Mouse (Mus musculus): ENCODE measurements around the gene Ppp1r13l.

The Ppp1r13l gene

DNA sequence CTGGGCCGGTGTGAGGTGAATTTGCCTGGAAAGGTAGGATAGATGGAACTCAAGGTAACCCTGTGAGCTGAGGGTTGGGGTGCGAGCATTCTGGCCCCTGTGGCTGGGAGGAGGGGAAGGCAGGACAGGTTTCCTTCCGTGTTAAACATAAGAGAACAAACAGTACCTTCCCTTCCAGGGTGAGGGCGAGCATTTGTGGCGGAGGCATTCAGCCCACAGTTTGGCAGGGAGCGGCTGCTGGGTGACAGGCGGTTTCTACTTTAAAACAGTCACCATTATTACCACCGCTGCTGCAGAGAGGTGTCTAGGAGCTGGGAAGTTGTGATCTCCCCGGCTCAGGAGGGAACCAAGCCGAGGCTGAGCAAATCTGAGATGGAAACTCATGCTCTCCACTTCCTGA is 22.4 kb upstream of the Ppp1r13l start:
- DNase-seq (ENCODE audit: low read depth, low spot score), result no peak

- no peak for DNase-seq (ENCODE audit: low read depth, low spot score)
Measured at GRCm38 (mm10) chr7:19338060-19338459, 21.5 kb upstream of the Ppp1r13l start.

GRCm38 (mm10) chr7:19338596-19338995 is 21.0 kb upstream of the Ppp1r13l start:
- DNase-seq (ENCODE audit: low read depth, low spot score), result no peak

GRCm38 (mm10) chr7:19341250-19341649 is 18.3 kb upstream of the Ppp1r13l start:
- DNase-seq (ENCODE audit: low read depth, low spot score), result no peak

DNA sequence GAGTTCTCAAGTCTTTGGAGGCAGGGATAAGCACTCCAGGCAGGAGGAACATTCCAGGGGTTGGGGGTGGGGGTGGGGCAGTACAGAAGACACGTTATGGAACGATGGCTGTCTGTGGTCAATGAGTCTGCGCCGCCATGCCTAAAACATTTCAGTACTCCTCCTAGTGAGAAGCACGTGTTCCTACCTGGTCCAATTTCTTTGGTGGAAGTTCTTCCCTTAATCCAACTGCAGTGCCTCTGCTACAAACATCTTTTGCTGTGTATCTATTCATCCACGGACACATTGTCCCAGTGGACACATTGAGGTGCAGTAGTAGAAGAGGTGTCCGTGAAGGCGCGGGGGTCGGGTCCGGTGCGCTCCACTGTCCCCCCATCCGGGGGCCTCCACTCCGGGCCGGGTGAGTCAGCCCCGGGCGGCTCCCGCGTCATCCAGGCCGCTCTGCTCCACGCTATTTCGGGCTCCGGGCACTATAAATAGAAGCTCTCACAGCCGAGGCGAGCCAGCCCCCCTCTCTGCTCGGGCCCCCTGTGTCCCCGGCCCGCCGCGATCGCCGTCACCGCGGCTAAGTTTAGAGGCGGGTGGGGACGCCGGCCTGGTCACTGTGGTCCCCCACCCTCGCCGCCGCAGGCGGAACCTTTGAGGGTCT is 17.7 kb upstream of the Ppp1r13l start:
- DNase-seq (ENCODE audit: low read depth, low spot score), result no peak

DNA sequence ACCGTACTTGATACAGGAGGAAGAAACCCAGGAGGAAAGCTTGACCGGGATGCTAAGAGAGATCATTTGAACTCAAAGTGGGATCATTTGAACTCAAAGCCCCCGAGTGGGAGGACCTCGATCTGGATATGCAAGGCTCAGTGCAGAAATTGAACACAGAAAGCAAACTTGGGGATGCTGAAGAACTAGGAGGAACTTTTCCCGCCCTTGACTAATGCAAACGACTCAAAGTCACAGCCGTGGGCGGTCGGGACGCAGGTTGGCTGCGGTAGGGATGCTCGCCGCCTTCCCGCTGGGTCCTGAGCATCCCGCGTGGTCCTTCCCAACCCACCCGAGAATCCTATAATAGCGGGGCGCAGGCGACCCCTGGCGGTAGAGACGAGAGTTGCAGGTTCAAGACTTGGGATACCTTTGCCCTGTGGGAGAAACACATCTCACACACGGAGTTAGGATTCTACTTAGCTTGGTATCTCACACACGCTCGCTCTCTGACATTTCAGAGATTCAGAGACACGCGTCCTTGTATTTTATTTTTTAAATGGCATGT is 17.0 kb upstream of the Ppp1r13l start:
- peak; percentile 87 for DNase-seq (ENCODE audit: low read depth, low spot score)

- DNase-seq (ENCODE audit: low read depth, low spot score), result no peak
Measured at GRCm38 (mm10) chr7:19343210-19343808, 16.2 kb upstream of the Ppp1r13l start.

DNA sequence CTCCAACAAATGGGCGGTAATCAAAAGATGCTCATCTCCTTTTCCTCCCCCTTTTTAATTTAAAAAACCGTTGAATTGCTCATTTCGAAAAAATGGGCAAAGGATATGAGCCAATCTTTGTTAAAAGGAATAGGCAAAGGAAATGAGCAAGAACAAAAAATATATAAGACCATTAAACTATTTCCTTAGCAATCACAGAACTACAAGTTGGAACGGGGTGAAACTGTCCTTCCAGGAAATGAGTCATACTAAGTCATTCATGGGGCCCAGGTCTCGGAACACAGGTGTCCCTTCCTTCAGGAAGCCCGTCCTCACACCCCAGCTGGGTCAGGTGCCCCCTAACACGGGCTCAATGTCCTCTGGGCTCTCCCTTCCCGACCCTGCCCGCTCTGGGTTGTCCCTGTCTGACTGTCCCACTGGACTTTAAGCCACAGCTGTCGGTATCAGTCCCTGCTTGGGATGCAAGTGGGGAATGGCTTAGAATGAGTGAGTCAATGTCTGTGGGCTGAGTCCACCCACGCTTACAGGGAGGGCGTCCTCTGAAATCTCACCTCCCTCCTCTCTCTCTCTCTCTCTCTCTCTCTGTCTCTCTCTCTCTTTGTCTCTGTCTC is 15.2 kb upstream of the Ppp1r13l start, which contains the start of gene Ercc1:
Gene Ercc1, plus strand, starts transcription at position 542 of the 611 bp plus-strand sequence.
- DNase-seq (ENCODE audit: low read depth, low spot score), result no peak

GRCm38 (mm10) chr7:19344938-19345471 is 14.5 kb upstream of the Ppp1r13l start:
- DNase-seq (ENCODE audit: low read depth, low spot score), result peak; percentile 95

- DNase-seq (ENCODE audit: low read depth, low spot score), result no peak
Measured at GRCm38 (mm10) chr7:19349188-19349915, 10.2 kb upstream of the Ppp1r13l start.

- DNase-seq (ENCODE audit: low read depth, low spot score), result no peak
Measured at GRCm38 (mm10) chr7:19350221-19350620, 9.3 kb upstream of the Ppp1r13l start.

DNA sequence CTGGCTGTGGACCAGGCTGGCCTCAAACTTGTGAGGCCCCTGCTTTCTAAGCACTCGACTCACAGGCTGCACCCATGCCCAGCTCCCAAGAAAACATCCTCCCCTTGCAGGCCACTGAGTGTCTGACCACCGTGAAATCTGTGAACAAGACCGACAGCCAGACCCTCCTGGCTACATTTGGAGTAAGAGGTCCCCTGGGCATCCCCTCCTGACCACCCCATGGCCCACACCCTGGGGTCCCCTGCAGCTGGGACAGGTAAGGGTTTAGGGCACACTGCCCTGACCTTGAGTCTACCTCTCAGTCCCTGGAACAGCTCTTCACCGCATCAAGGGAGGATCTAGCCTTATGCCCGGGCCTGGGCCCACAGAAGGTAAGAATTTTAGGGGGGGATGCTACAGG is 4.6 kb upstream of the Ppp1r13l start:
- no peak for DNase-seq (ENCODE audit: low read depth, low spot score)

DNA sequence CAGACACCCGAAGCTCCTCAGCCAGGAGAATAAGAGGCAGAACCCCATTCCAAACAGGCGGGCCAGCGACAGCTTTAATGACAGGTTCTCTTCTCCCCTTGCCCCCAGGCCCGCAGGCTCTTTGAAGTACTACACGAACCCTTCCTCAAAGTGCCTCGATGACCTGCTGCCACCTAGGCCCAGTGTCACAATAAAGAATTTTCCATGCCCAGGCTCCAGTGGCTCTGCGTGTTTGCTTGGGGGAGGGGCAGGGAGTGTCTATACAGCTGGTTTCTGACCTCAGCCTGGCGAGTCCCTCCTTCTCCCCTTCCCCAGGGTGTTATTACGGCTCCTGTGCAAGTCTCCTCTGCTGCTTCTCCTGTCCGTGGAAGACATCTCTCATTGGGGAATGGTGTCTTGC is 3.2 kb upstream of the Ppp1r13l start:
- no peak for DNase-seq (ENCODE audit: low read depth, low spot score)

DNA sequence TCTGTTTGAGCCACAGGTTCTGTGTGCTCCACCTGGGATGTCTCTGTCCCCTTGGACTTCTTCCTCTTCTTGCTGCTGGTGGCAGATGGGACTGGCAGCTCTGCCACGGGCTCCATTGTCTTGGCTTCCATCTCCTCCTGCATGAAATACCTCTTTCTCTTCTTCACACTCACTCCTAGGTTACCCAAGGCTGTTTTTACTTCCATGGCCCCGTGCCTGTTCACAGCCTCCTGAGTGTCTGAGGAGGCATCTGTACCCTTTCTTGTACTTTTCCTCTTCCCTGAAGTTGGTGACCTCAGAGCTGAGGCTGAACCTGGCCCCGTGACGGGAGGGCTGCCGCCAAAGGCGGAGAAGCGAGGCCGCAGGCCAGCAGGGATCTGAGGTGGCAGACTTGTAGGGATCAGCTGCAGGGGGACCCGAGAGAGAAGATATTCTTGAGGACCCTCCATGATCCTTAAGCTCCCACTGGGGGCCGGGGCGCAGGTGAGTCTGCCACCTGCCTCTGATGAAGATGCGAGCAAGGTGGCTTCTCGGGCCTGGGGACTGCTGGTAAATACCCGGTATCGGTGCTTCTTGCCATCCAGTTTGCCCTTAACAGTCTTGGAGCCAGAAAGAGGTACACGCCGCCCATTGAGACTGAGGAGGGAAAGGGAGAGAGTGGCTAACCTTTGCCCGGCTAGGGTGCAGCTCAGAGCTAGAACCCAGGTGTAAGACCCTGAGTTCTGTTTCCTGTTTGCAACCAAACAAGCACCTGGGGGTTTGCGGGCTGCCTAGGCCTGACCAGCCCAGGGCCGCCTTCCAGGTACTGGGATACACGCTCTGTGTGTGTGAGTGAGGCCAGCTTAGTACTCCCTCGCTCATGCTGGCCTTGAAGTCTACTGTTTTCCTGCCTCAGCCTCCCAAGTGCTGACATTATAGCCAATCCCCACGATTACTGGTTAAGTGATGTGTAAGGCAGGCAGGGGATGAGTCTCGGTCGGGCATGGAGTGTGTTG is 1.9 kb upstream of the Ppp1r13l start:
- no peak for DNase-seq (ENCODE audit: low read depth, low spot score)

DNA sequence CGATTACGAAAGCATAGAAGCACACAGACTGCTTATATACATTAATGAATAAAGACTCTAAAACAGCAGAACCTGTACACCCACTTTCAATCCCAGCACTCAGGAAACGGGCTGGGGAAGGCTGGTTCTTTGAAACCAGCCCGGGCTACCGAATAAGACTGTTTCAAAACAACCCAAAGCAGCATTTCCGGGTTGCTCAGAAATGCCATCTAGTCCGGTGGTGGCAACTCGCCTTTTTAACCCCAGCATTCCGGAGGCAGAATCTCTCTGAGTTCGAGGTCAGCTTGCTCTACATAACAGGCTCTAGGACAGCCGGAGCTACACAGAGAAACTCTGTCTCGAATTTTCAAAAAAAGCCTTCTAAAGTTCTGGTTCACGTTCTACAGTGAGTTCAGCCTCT is 915 bp upstream of the Ppp1r13l start:
- no peak for DNase-seq (ENCODE audit: low read depth, low spot score)

DNA sequence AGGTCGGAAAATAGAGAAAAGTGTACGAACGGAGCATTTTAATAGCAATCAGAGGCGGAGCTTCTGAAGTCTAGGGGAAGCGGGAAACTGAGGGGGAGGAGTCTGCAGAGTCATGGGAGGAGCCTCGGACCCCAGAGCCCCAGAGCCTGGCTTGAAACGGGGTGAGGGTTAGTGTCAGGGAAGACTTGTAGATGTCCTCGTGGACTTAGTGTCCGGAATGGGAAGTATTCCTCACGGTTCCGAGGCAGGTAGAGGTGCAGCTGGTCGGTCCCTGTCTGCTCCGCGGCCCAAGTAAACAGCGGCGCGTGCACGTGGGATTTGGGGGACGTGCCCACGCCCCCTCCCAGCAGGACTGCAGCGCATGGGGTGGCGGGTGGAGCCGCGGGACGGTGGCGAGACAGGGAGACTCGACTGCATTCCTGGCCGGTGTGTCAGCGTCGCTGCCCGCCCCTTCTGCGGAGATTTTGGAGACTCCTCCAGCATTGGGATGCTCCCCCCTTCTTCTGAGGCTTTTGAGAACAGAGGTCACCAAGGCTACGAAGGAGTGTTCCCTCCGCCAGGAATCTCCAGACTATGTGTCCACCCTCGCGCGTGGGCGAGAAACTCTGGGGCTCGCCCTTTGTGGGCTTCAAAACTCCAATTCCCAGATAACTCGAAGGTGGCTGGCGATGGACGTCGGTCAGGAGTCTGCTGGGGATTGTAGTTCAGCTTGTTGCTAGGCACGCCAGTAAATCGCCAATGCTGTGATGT is 518 bp downstream of the Ppp1r13l start:
- no peak for DNase-seq (ENCODE audit: low read depth, low spot score)

DNA sequence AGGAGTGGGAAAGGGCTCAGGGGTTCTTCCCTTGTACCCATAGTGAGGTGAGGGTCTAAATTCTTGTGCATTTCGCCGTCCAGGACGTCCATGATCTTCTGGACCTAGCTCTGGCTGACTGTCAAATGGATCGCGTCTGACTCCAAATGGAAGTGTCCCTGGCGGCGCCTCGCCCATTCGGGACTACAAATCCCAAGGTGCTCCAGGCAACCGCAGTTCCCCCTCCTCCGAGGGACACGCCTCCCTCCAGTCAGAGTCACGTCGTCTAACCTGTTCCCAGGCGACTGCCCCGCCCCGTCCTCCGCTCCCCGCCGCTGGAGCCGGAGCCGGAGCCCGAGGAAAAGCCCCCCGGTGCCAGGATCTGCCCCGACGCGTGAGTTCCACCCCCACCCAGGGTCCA is 1.4 kb downstream of the Ppp1r13l start:
- DNase-seq (ENCODE audit: low read depth, low spot score), result peak; percentile 65

GRCm38 (mm10) chr7:19361720-19362119 is 2.2 kb downstream of the Ppp1r13l start:
- DNase-seq (ENCODE audit: low read depth, low spot score), result no peak

- no peak for DNase-seq (ENCODE audit: low read depth, low spot score)
Measured at GRCm38 (mm10) chr7:19362276-19362675, 2.7 kb downstream of the Ppp1r13l start.

GRCm38 (mm10) chr7:19363881-19364280 is 4.3 kb downstream of the Ppp1r13l start:
- no peak for DNase-seq (ENCODE audit: low read depth, low spot score)
